Mouse (Mus musculus) splenic B cell, adult 2 months (primary cell): ENCODE results near the gene Ly6g6f.
A peak's percentile ranks its signal among the peaks of the same experiment; 100 is the strongest.

ENCODE experiments used
- DNase-seq: peaks from one replicate; pipeline ENCODE4 v3.0.0-alpha.2; 2011; ENCODE audit warnings: low read depth, low spot score
- H3K27me3 ChIP-seq: 2 replicates; pipeline ENCODE4 v1.6.1; 2012; ENCODE audit warnings: mild to moderate bottlenecking, low read length, moderate library complexity, mixed read lengths; ENCODE audit not compliant: control insufficient read depth, poor library complexity, insufficient read depth, severe bottlenecking
- H3K36me3 ChIP-seq: 2 replicates; pipeline ENCODE4 v1.6.1; 2012; ENCODE audit warnings: mild to moderate bottlenecking, low read length, moderate library complexity, mixed read lengths; ENCODE audit not compliant: control insufficient read depth, poor library complexity, insufficient read depth, severe bottlenecking

The Ly6g6f gene

DNA sequence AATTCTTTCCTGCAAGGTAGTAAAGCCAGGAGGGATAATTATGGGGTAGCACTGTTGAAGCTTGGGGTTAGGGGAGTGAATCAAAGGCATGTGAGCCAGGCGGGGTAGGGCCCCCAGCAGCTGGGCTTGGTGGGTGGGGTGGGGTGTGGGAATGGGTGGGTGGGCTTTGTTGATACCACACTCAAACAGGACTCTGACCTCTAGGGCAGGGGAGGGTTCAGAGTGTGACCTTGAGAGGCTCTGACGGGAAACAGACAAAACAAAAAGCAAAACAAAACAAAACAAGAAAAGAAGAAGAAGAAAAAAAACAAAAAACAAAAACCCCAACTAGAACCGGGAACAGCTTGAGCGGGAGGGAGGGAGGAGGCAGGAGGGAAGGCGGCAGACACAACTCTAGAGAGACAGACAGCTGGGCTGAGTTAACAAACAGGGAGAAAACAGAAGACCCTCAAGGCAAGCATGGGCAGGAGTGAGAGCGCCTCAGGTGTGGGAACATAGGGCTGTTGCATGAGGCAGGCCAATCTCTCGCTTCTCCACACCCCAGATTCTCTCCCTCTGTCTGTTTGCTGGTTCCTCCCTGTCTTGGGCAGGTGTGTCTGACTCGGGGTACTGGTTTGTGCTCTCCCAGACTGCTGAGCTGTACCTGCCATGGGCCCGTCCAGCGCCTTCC is 8.8 kb downstream of the Ly6g6f start, which contains the start of gene Ly6g6e:
Gene Ly6g6e (plus strand): TSS at position 396 of the 670 bp plus-strand sequence.
- Histone ChIP-seq H3K36me3 (no peaks in the 10 kb centered on the region), H3K27me3 (no peaks in the 10 kb centered on the region; the same call in 1 of the 2 replicates)
- DNase-seq, result no peak

DNA sequence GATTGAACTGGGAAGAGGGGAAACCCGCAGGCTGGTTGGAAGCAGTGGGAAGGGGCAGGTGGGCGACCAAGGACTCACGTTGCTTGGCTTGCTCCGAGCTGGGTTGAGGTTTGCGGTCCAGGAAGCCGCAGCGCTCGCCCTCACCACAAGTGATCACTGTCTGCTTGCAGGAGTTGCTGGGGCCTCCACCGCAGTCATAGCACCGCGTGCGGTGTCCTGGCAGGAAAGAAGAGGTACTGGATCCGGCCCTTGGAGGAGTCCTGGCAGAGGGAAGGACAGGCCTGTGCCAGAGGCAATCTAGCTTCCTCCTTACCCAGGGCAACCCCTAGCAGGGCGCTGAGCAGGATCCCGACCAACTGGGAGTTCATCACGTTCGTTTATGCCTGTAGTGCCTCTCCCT is 11.3 kb downstream of the Ly6g6f start:
- Histone ChIP-seq H3K27me3 (no peaks in the 10 kb centered on the region; the same call in 1 of the 2 replicates), H3K36me3 (no peaks in the 10 kb centered on the region)
- no peak for DNase-seq

DNA sequence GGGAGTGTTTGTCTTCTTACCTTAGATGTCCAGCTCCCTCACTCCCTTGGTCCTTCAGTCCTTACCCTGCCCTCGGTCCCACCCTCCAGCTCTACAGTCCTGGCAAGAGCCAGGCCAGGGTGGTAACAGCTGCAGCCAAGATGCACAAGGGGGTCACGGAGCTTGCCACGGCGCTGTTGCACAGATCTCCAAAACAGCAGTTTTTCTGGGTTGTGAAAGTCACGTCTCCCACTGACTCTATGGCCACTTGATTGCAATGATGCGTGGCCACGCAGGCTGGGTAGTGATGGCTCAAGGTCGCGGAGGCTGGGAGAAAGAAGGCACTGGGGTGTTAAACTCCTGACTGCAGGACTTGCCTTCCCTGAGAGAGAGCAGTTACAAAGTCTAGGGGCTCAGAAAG is 14.0 kb downstream of the Ly6g6f start:
- Histone ChIP-seq H3K27me3 (no peaks in the 10 kb centered on the region), H3K36me3 (no peaks in the 10 kb centered on the region)
- no peak for DNase-seq

DNA sequence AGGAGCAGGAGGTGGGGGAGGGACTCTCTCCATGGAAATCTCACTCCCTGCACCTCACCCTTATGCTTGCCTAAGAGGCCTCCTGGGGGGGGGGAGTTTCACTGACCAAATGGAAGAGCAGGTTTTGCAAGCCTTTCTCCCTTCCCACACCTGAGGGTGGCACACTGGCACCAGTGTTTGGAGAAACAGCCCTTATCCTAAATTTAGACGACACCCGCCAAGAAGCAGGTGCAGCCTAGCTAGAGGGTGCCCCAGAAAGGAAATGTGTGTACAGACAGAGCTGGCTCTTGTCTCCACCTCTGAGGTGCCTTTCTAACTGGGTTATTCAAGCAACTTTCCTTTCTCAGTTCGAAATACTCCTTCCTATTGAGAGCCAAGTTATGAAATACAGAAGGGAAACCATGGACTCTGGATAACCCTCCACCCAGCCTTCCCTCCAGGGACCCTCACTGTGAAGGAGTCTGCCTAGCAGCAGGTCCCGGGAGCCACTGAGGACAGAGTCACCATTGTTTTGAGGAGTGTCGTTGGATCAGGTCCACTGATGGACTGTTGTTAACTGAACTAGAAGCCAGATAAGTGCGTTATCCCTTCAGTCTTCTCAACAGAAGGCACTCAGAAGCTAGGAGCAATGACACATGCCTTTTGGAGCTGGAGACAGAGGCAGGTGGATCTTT is 14.7 kb downstream of the Ly6g6f start:
- H3K27me3 ChIP-seq, result no peaks in the 10 kb centered on the region
- no peak for DNase-seq
- H3K36me3 ChIP-seq, result no peaks in the 10 kb centered on the region

DNA sequence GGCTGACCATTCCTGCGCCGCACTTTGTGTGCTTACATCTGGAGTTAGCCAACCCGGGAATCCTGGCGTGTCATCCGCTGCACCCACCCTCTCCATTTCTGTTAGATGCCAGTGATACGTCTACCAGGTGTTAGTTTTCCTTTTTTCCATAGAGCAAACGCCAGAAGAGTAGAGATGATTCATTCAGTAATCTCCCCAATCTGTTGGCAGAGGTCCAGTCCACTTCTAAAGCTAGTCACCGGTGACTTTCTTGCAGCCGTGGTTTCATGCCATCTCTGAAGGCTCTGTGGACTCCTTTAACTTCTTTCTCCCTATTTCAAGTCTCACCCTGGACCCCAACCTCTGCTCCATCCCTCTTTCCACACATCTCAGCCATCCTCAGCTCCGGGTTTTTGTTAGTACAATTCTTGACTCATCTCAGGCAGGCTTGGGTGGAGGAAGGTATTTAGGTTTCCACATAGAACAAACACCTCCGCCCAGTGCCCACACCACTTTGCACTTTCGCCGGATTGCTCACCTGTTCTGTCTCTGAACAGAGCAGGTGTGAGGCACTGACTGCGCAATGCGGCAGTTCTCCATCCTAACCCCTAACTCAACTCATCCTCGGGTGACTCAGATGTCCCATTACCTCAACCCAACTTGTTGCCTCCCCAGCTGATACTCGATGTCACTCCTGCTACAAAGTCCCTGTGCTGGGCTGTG is 17.0 kb downstream of the Ly6g6f start:
- Histone ChIP-seq H3K36me3 (no peaks in the 10 kb centered on the region), H3K27me3 (no peaks in the 10 kb centered on the region)
- DNase-seq, result no peak

DNA sequence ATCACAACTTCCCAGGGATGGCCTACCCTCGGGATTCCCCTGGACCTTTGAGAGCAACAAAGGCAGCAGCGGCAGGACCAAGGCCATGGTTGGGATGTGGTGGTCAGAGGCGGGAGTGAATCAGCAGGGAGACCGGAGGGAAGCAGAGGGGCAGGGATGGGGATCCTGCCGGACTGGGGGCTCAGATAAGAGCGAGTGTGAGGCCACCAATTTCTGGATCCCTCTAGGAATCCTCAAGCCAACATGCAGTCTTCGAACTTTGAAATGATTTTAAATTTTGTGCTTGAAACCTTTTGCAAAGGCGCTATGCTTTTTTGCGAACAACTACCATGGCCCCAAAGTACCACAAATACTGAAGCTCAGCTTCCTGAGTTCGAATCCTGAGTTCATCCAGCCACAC is 19.3 kb downstream of the Ly6g6f start, which contains the start of gene Mpig6b:
Gene Mpig6b (minus strand): TSS at position 101 of the 400 bp plus-strand sequence.
- no peak for DNase-seq
- Histone ChIP-seq H3K36me3 (no peaks in the 10 kb centered on the region), H3K27me3 (no peaks in the 10 kb centered on the region)

DNA sequence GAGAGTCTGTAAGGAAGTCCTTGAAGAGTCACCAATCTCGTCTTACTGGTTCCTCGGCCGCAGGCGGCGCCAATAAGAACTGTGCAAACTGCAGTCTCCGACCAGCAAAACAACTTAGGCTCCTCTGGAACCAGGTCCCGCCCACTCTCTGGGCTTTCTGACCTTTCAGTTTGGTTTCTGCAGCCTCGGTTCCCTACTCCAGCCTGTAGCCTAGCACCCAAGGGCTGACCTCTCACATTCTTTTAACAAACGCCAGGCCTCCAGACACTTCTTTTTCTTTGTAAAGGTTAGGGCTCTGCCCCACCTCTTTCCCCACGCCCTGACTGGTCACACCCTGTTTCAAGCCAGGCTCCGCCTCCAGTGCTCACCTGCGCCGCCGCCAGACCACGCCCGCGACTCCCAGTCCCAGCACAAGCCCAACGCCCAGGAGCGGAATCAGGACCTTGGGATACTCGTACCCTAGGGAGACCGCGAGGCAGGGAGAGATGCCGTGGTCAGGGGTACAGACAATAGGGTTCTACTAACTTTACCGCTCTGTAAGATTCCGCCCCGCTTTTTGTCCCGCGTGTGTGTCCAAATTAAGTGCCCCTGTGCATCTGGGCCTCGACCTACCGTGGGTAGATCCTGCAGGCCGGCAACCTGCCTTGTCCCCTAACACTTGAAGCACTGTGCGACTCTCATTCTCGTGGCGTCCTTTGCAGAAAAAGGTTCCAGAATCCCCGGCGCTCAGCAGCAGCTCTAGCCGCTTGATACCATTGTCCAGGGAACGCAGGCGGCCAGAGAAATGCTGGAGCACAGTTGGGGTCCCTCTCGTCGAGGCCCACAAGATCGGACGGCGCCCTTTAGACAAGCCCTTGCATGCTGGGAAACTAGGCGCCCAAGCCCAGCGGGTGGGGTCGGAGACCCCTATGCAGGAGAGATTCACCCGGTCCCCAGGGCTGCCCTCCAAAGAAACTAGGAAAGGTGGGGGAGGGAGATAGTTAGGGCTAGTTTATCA is 20.2 kb downstream of the Ly6g6f start, which contains the start of gene Ly6g6c:
Gene Ly6g6c (plus strand): TSS at position 438 of the 997 bp plus-strand sequence.
- H3K36me3 ChIP-seq, result no peaks in the 10 kb centered on the region
- H3K27me3 ChIP-seq, result no peaks in the 10 kb centered on the region
- peak; percentile 44 for DNase-seq

DNA sequence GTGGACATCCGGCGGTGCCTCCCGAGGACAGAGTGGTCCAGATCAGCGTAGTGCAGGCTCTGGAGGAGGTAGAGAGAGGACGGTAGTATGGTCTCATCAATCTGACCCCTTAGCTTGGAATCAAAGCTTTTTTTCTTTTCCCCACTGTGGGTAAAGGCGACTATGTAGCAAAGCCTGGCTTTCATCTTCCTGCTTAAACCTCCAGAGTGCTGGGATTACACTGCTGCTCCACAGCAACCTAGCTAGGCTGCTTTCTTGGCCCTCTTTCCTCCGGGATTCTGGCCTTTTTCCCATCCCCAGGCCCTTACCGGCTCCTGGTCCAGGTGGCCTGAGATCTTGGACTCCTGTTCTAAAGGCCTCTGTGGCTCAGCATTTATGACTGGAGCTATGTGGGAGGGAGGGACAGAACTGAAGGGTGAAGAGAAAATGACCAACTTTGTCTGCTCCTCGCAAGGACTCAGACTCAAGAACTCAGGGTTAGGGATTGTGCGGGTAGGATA is 21.0 kb downstream of the Ly6g6f start:
- Histone ChIP-seq H3K36me3 (no peaks in the 10 kb centered on the region), H3K27me3 (no peaks in the 10 kb centered on the region)
- no peak for DNase-seq

DNA sequence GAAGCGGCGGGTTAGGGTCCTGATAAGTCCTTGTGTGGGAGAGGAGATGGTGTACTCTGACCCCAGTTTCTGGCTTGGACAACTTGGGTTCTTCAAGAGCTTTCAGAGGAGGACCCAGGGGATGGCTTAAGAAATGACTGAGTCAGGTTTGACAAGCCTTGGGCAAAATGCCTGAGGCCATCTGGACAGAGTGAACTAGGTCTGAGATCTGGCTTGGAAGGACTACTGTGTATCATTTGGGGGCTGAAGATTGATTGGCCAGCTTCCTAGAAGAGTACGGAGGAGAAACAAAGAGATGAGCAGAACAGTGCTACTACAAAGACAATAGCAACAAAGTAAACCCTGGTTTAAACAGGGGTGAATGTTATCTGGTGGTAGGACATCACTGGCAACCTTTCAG is 21.9 kb downstream of the Ly6g6f start:
- no peaks in the 10 kb centered on the region; the same call in 1 of the 2 replicates for H3K36me3 ChIP-seq
- DNase-seq, result no peak
- no peaks in the 10 kb centered on the region for H3K27me3 ChIP-seq

GRCm38 (mm10) chr17:35061299-35061698 is 24.1 kb downstream of the Ly6g6f start:
- no peak for DNase-seq
- Histone ChIP-seq H3K36me3 (peaks cover 5% of the 10 kb centered on the region), H3K27me3 (no peaks in the 10 kb centered on the region)

- H3K27me3 ChIP-seq, result no peaks in the 10 kb centered on the region
- H3K36me3 ChIP-seq, result peaks cover 5% of the 10 kb centered on the region
- no peak for DNase-seq
Measured at GRCm38 (mm10) chr17:35060737-35061297, 24.6 kb downstream of the Ly6g6f start.

DNA sequence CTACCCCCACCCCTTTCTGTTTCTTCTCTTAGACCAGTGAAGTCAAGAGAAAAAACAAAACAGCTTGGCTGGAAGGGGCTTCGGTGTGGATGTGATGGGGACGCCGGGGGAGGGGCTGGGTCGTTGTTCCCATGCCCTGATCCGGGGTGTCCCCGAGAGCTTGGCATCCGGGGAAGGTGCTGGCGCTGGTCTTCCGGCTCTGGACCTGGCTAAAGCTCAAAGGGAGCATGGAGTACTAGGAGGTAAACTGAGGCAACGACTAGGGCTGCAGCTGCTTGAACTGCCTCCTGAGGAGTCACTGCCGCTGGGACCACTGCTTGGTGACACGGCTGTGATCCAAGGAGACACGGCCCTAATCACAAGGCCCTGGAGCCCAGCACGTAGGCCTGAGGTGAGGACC is 25.3 kb downstream of the Ly6g6f start:
- no peaks in the 10 kb centered on the region for H3K27me3 ChIP-seq
- H3K36me3 ChIP-seq, result peaks cover 8% of the 10 kb centered on the region
- DNase-seq, result no peak

DNA sequence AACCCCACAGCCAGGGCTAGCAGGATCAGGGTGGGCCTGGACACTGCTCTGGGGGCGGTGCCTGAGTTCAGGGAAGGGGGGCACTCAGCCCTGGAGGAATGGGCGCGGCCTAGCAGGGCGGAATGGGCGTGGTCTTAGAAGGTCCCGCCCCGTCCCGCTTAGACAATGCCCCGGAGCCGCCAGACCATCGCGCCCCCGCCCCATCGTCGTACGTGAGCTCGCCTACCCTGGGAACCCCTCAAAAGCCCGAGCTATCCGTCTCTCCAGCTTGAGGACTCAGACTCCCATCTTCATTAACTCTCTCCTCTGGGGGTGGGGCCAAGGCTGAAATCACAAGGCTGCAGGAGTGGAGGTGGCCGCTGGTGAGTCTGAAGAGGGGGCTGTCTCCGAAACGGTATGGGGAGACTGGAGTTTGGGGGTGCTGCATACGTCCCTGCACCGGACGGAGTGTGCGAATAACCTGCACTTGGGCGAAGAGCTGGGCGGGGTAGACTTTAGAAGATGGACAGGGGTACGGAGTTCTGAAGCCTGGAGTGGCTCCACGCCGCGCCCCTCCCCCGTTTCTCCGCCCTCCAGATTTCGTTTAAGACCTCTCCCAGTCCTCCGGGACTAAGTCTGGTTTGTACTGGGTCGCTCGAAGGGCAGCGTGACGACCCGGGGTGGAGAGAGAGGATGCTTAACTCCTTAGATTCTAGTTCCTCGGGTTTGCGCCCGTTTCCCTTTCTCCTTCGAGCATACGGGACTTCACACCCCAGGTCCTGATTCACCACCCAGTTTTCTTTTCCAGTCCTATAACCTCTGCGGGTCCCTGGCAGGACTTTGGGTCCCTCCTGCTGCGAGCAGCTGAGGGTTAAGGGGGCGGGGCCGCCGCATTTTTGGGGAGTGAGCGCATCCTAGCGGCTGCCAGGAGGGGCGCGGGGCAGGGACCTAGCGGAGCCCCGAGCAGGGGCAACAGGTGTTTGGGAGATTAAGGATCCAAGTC is 26.2 kb downstream of the Ly6g6f start, which contains the start of gene Ddah2:
Gene Ddah2 (plus strand): TSS at position 125 of the 982 bp plus-strand sequence.
- H3K27me3 ChIP-seq, result no peaks in the 10 kb centered on the region
- DNase-seq, result peak; percentile 86
- H3K36me3 ChIP-seq, result peaks cover 11% of the 10 kb centered on the region
